Mouse (Mus musculus): ENCODE data around the gene Hps1. TPM values are rescaled to one million over a fixed set of nuclear protein-coding genes. Genes with fewer than 3 reads are reported as not detected.

Gene Hps1
- total and polyA plus RNA-seq, 3 experiments: 25.7 to 307 (median 29.1) TPM

GRCm38 (mm10) chr19:42718101-42718500 lies 61.7 kb downstream of the Hps1 start:
- no peak for DNase-seq

GRCm38 (mm10) chr19:42717668-42718067 lies 62.1 kb downstream of the Hps1 start:
- DNase-seq: no peak

GRCm38 (mm10) chr19:42716507-42716906 lies 63.3 kb downstream of the Hps1 start:
- DNase-seq: no peak

GRCm38 (mm10) chr19:42713770-42714169 lies 66.0 kb downstream of the Hps1 start:
- DNase-seq: no peak

Other genes starting within 250 kb of the Hps1 start
- 1 to 10 TPM; 2.2 to 8.6 TPM for gene Loxl4, start 167.2 kb downstream of the Hps1 start, total RNA-seq (2021)
- 0.90 and 0.95 TPM in 2 replicates for gene Loxl4, start 167.2 kb downstream of the Hps1 start, polyA plus RNA-seq (2012; rRNA removed)
- 10 to 100 TPM; 26.5 to 32.0 TPM for gene Pyroxd2, start 27.2 kb downstream of the Hps1 start, total RNA-seq (2021)
- gene Pyroxd2, start 27.2 kb downstream of the Hps1 start, polyA plus RNA-seq (2012; rRNA removed): 40.8 and 49.4 TPM in 2 replicates

Data from adrenal gland, adult 2 months (tissue).